Mouse (Mus musculus): ENCODE results near the gene Morn2. TPM values are rescaled to one million over a fixed set of nuclear protein-coding genes. Genes with fewer than 3 reads are reported as not detected.
A peak's percentile ranks its signal among the peaks of the same experiment; 100 is the strongest.
"Not testable (repeated sequence)": the region's sequence is repeated elsewhere in the genome, so short reads cannot be mapped to it uniquely, and the experiment has no call there.

Gene Morn2
- polyA plus RNA-seq, 1 experiment from 2014 or later: 26.5 TPM

GRCm38 (mm10) chr17:80270622-80271021, 19.4 kb upstream of the Morn2 start:
- H3K4me3 ChIP-seq (ENCODE audit: low read depth, low read length): not testable (repeated sequence)

GRCm38 (mm10) chr17:80278255-80278654, 11.7 kb upstream of the Morn2 start:
- Histone ChIP-seq H3K36me3 (ENCODE audit: control insufficient read depth, insufficient read depth, low read length) (peaks cover 38% of the 10 kb centered on the region), H3K9me3 (ENCODE audit: control insufficient read depth, low read depth, low read length) (no peaks in the 10 kb centered on the region), H3K9ac (replicated peaks; ENCODE audit: low read depth, low read length) (no peak overlapping the region), H3K4me3 (ENCODE audit: low read depth, low read length) (no peak overlapping the region), H3K27ac (ENCODE audit: low read length) (no peak overlapping the region), H3K4me2 (replicated peaks; ENCODE audit: low read depth, low read length) (no peak overlapping the region), H3K27me3 (ENCODE audit: control insufficient read depth, insufficient read depth, low read length) (no peaks in the 10 kb centered on the region), H3K4me1 (ENCODE audit: control insufficient read depth, insufficient read depth, low read length) (no peaks in the 10 kb centered on the region)
- no peak for ATAC-seq (ENCODE audit: insufficient number of reproducible peaks, insufficient read depth, low FRiP score, low read depth)
- 86% methylated on average over 4 of the region's 4 CpGs for WGBS

More at GRCm38 (mm10) chr17:80270622-80271021, 19.4 kb upstream of the Morn2 start:
- not testable (repeated sequence) for H3K4me1 ChIP-seq (ENCODE audit: control insufficient read depth, insufficient read depth, low read length); H3K27me3 ChIP-seq (ENCODE audit: control insufficient read depth, insufficient read depth, low read length); H3K4me2 ChIP-seq (replicated peaks; ENCODE audit: low read depth, low read length); H3K9ac ChIP-seq (replicated peaks; ENCODE audit: low read depth, low read length); H3K27ac ChIP-seq (ENCODE audit: low read length); H3K9me3 ChIP-seq (ENCODE audit: control insufficient read depth, low read depth, low read length); ATAC-seq (ENCODE audit: insufficient number of reproducible peaks, insufficient read depth, low FRiP score, low read depth)
- 97% methylated on average over 7 of the region's 7 CpGs for WGBS
- peaks cover 61% of the 10 kb centered on the region for H3K36me3 ChIP-seq (ENCODE audit: control insufficient read depth, insufficient read depth, low read length)

- Histone ChIP-seq H3K27ac (ENCODE audit: low read length) (no peak overlapping the region), H3K4me2 (replicated peaks; ENCODE audit: low read depth, low read length) (no peak overlapping the region), H3K36me3 (ENCODE audit: control insufficient read depth, insufficient read depth, low read length) (peaks cover 29% of the 10 kb centered on the region), H3K9me3 (ENCODE audit: control insufficient read depth, low read depth, low read length) (no peaks in the 10 kb centered on the region), H3K27me3 (ENCODE audit: control insufficient read depth, insufficient read depth, low read length) (no peaks in the 10 kb centered on the region), H3K9ac (replicated peaks; ENCODE audit: low read depth, low read length) (no peak overlapping the region), H3K4me3 (ENCODE audit: low read depth, low read length) (no peak overlapping the region), H3K4me1 (ENCODE audit: control insufficient read depth, insufficient read depth, low read length) (no peaks in the 10 kb centered on the region)
- no peak for ATAC-seq (ENCODE audit: insufficient number of reproducible peaks, insufficient read depth, low FRiP score, low read depth)
- WGBS: 92% methylated on average over 8 of the region's 8 CpGs
These were observed 10.5 kb upstream of the Morn2 start for GRCm38 (mm10) chr17:80279340-80280070.

- Histone ChIP-seq H3K36me3 (ENCODE audit: control insufficient read depth, insufficient read depth, low read length) (peaks cover 8% of the 10 kb centered on the region; the same call in 1 of the 2 replicates), H3K4me2 (replicated peaks; ENCODE audit: low read depth, low read length) (no peak overlapping the region), H3K9ac (replicated peaks; ENCODE audit: low read depth, low read length) (no peak overlapping the region), H3K4me3 (ENCODE audit: low read depth, low read length) (no peak overlapping the region), H3K9me3 (ENCODE audit: control insufficient read depth, low read depth, low read length) (no peaks in the 10 kb centered on the region), H3K27ac (ENCODE audit: low read length) (no peak overlapping the region), H3K4me1 (ENCODE audit: control insufficient read depth, insufficient read depth, low read length) (peaks cover 6% of the 10 kb centered on the region; the same call in 1 of the 2 replicates), H3K27me3 (ENCODE audit: control insufficient read depth, insufficient read depth, low read length) (no peaks in the 10 kb centered on the region)
- 84% methylated on average over 4 of the region's 4 CpGs for WGBS
- ATAC-seq (ENCODE audit: insufficient number of reproducible peaks, insufficient read depth, low FRiP score, low read depth): no peak
These were observed 5.6 kb upstream of the Morn2 start for GRCm38 (mm10) chr17:80284446-80284845.

- Histone ChIP-seq H3K4me2 (replicated peaks; ENCODE audit: low read depth, low read length) (no peak overlapping the region), H3K4me3 (ENCODE audit: low read depth, low read length) (no peak overlapping the region)
- 73% methylated on average over 6 of the region's 6 CpGs for WGBS
These were observed 2.0 kb upstream of the Morn2 start for GRCm38 (mm10) chr17:80288012-80288411.

GRCm38 (mm10) chr17:80289280-80290073, 526 bp upstream of the Morn2 start:
- no peak for ATAC-seq (ENCODE audit: insufficient number of reproducible peaks, insufficient read depth, low FRiP score, low read depth)
- no peaks in the 10 kb centered on the region for H3K9me3 ChIP-seq (ENCODE audit: control insufficient read depth, low read depth, low read length)
- peak overlapping the region; percentile 82 for H3K4me3 ChIP-seq (ENCODE audit: low read depth, low read length)
- H3K27ac ChIP-seq (ENCODE audit: low read length): peak overlapping the region; percentile 74; the same call in 1 of the 2 replicates
- peaks cover 6% of the 10 kb centered on the region; the same call in 1 of the 2 replicates for H3K4me1 ChIP-seq (ENCODE audit: control insufficient read depth, insufficient read depth, low read length)
- no peaks in the 10 kb centered on the region for H3K27me3 ChIP-seq (ENCODE audit: control insufficient read depth, insufficient read depth, low read length)
- no peaks in the 10 kb centered on the region for H3K36me3 ChIP-seq (ENCODE audit: control insufficient read depth, insufficient read depth, low read length)
- H3K4me2 ChIP-seq (replicated peaks; ENCODE audit: low read depth, low read length): peak overlapping the region; percentile 59
- WGBS: under 1% methylated on average over 30 of the region's 30 CpGs
- peak overlapping the region; percentile 83 for H3K9ac ChIP-seq (replicated peaks; ENCODE audit: low read depth, low read length)

More at GRCm38 (mm10) chr17:80288012-80288411, 2.0 kb upstream of the Morn2 start:
- H3K4me1 ChIP-seq (ENCODE audit: control insufficient read depth, insufficient read depth, low read length): peaks cover 6% of the 10 kb centered on the region; the same call in 1 of the 2 replicates
- H3K27ac ChIP-seq (ENCODE audit: low read length): no peak overlapping the region
- H3K9ac ChIP-seq (replicated peaks; ENCODE audit: low read depth, low read length): no peak overlapping the region
- ATAC-seq (ENCODE audit: insufficient number of reproducible peaks, insufficient read depth, low FRiP score, low read depth): no peak
- no peaks in the 10 kb centered on the region for H3K27me3 ChIP-seq (ENCODE audit: control insufficient read depth, insufficient read depth, low read length)
- H3K9me3 ChIP-seq (ENCODE audit: control insufficient read depth, low read depth, low read length): no peaks in the 10 kb centered on the region
- H3K36me3 ChIP-seq (ENCODE audit: control insufficient read depth, insufficient read depth, low read length): no peaks in the 10 kb centered on the region

GRCm38 (mm10) chr17:80291148-80291547, 1.1 kb downstream of the Morn2 start:
- no peak for ATAC-seq (ENCODE audit: insufficient number of reproducible peaks, insufficient read depth, low FRiP score, low read depth)
- H3K9me3 ChIP-seq (ENCODE audit: control insufficient read depth, low read depth, low read length): no peaks in the 10 kb centered on the region
- H3K4me1 ChIP-seq (ENCODE audit: control insufficient read depth, insufficient read depth, low read length): peaks cover 6% of the 10 kb centered on the region; the same call in 1 of the 2 replicates
- H3K27me3 ChIP-seq (ENCODE audit: control insufficient read depth, insufficient read depth, low read length): no peaks in the 10 kb centered on the region
- H3K4me3 ChIP-seq (ENCODE audit: low read depth, low read length): no peak overlapping the region
- no peak overlapping the region for H3K9ac ChIP-seq (replicated peaks; ENCODE audit: low read depth, low read length)
- no peak overlapping the region for H3K4me2 ChIP-seq (replicated peaks; ENCODE audit: low read depth, low read length)
- WGBS: 20% methylated on average over 2 of the region's 2 CpGs
- H3K36me3 ChIP-seq (ENCODE audit: control insufficient read depth, insufficient read depth, low read length): no peaks in the 10 kb centered on the region
- H3K27ac ChIP-seq (ENCODE audit: low read length): no peak overlapping the region

GRCm38 (mm10) chr17:80295258-80295657, 5.3 kb downstream of the Morn2 start:
- no peak overlapping the region for H3K4me2 ChIP-seq (replicated peaks; ENCODE audit: low read depth, low read length)
- 90% methylated on average over 5 of the region's 5 CpGs for WGBS
- H3K36me3 ChIP-seq (ENCODE audit: control insufficient read depth, insufficient read depth, low read length): no peaks in the 10 kb centered on the region
- no peak overlapping the region for H3K27ac ChIP-seq (ENCODE audit: low read length)
- H3K4me3 ChIP-seq (ENCODE audit: low read depth, low read length): no peak overlapping the region
- ATAC-seq (ENCODE audit: insufficient number of reproducible peaks, insufficient read depth, low FRiP score, low read depth): no peak
- no peak overlapping the region for H3K9ac ChIP-seq (replicated peaks; ENCODE audit: low read depth, low read length)
- no peaks in the 10 kb centered on the region for H3K27me3 ChIP-seq (ENCODE audit: control insufficient read depth, insufficient read depth, low read length)
- no peaks in the 10 kb centered on the region for H3K4me1 ChIP-seq (ENCODE audit: control insufficient read depth, insufficient read depth, low read length)
- H3K9me3 ChIP-seq (ENCODE audit: control insufficient read depth, low read depth, low read length): no peaks in the 10 kb centered on the region

Measured in stomach, embryonic 14.5 days (tissue).